Mouse (Mus musculus) hindbrain, embryonic 11.5 days (tissue): ENCODE data around the gene Fahd1. TPM values are rescaled to one million over a fixed set of nuclear protein-coding genes. Genes with fewer than 3 reads are reported as not detected.

Experiments
- ATAC-seq: fragments of 200-750 bp; cut with Nextera tagmentation; 2 replicates; pipeline ENCODE4 v1.8.0; 2017; ENCODE audit warnings: mild to moderate bottlenecking, moderate TSS enrichment, moderate library complexity; ENCODE audit not compliant: low FRiP score
- DNase-seq: peaks from one replicate; pipeline ENCODE4 v3.0.0-alpha.2; 2015; ENCODE audit warnings: low spot score
- H3K27ac ChIP-seq: fragments of 300-500 bp; sonication (generic); 2 replicates; pipeline ENCODE4 v1.5.1; 2014; ENCODE audit warnings: mild to moderate bottlenecking, low read depth, low read length
- H3K27me3 ChIP-seq: fragments of 300-500 bp; sonication (generic); 2 replicates; pipeline ENCODE4 v1.6.1; 2014; ENCODE audit warnings: mild to moderate bottlenecking, low read length, moderate library complexity, mixed read lengths; ENCODE audit not compliant: control insufficient read depth, insufficient read depth
- H3K36me3 ChIP-seq: fragments of 300-500 bp; sonication (generic); 2 replicates; pipeline ENCODE4 v1.6.1; 2014; ENCODE audit warnings: mild to moderate bottlenecking, low read length, moderate library complexity, mixed read lengths; ENCODE audit not compliant: control insufficient read depth, insufficient read depth
- H3K4me1 ChIP-seq: fragments of 300-500 bp; sonication (generic); replicated peaks from 2 replicates; pipeline ENCODE4 v1.6.1; 2014; ENCODE audit warnings: low read length, mixed read lengths; ENCODE audit not compliant: control insufficient read depth, insufficient read depth
- H3K4me2 ChIP-seq: fragments of 300-500 bp; sonication (generic); replicated peaks from 2 replicates; pipeline ENCODE4 v1.6.1; 2014; ENCODE audit warnings: mild to moderate bottlenecking, low read depth, low read length
- H3K4me3 ChIP-seq: fragments of 300-500 bp; sonication (generic); 2 replicates; pipeline ENCODE4 v1.5.1; 2014; ENCODE audit warnings: low read depth, low read length
- H3K9ac ChIP-seq: fragments of 300-500 bp; sonication (generic); 2 replicates; pipeline ENCODE4 v1.6.1; 2014; ENCODE audit warnings: low read depth, low read length
- H3K9me3 ChIP-seq: fragments of 300-500 bp; sonication (generic); 2 replicates; pipeline ENCODE4 v1.6.1; 2016; ENCODE audit warnings: low read length; ENCODE audit not compliant: control insufficient read depth
- WGBS: fragments of 180-500 bp; shearing (Covaris S2); extraction: QIAGEN DNeasy Blood & Tissue Kit; methylation state at CpG from one replicate; pipeline ENCODE4 v1.1.7; 2014; 5-methylcytosine and 5-hydroxymethylcytosine counted together
- polyA plus RNA-seq: library from polyadenylated mRNA; unstranded; fragments of >200 nt; fragmentation: Nextera tagmentation; extraction: Ambion mirVana; gene quantifications from 2 replicates; pipeline ENCODE4 v1.2.1, GENCODE M21; 2014

Fahd1 gene
- polyA plus RNA-seq, 1 experiment from 2014 or later = 23.5 TPM

- ATAC-seq = no peak
- H3K4me2 ChIP-seq = no peak overlapping the region
- 86% methylated on average over 5 of the region's 5 CpGs for WGBS
- no peaks in the 10 kb centered on the region for H3K36me3 ChIP-seq
- no peaks in the 10 kb centered on the region for H3K27me3 ChIP-seq
- H3K9me3 ChIP-seq = no peaks in the 10 kb centered on the region
- no peak for DNase-seq
- no peak overlapping the region for H3K9ac ChIP-seq
- H3K4me3 ChIP-seq = no peak overlapping the region
- no peak overlapping the region for H3K27ac ChIP-seq
- no peaks in the 10 kb centered on the region for H3K4me1 ChIP-seq
Observed at GRCm38 (mm10) chr17:24815256-24815655, 34.9 kb downstream of the Fahd1 start.

- H3K4me1 ChIP-seq = no peaks in the 10 kb centered on the region
- no peak overlapping the region for H3K4me2 ChIP-seq
- 28% methylated on average over 2 of the region's 2 CpGs for WGBS
- no peak overlapping the region for H3K4me3 ChIP-seq
- no peaks in the 10 kb centered on the region for H3K36me3 ChIP-seq
- no peak for DNase-seq
- no peak overlapping the region for H3K27ac ChIP-seq
- no peaks in the 10 kb centered on the region for H3K27me3 ChIP-seq
- H3K9me3 ChIP-seq = no peaks in the 10 kb centered on the region
- ATAC-seq = no peak
- H3K9ac ChIP-seq = no peak overlapping the region
Observed at GRCm38 (mm10) chr17:24812215-24812614, 37.9 kb downstream of the Fahd1 start.

- Histone ChIP-seq H3K27me3 (no peaks in the 10 kb centered on the region; the same call in 1 of the 2 replicates), H3K4me3 (no peak overlapping the region), H3K4me1 (no peaks in the 10 kb centered on the region), H3K4me2 (no peak overlapping the region), H3K9ac (no peak overlapping the region), H3K36me3 (no peaks in the 10 kb centered on the region), H3K27ac (no peak overlapping the region), H3K9me3 (no peaks in the 10 kb centered on the region)
- WGBS = 82% methylated on average over 3 of the region's 3 CpGs
- ATAC-seq (no peak), DNase-seq (no peak)
Observed at GRCm38 (mm10) chr17:24811211-24811610, 39.0 kb downstream of the Fahd1 start.

DNA sequence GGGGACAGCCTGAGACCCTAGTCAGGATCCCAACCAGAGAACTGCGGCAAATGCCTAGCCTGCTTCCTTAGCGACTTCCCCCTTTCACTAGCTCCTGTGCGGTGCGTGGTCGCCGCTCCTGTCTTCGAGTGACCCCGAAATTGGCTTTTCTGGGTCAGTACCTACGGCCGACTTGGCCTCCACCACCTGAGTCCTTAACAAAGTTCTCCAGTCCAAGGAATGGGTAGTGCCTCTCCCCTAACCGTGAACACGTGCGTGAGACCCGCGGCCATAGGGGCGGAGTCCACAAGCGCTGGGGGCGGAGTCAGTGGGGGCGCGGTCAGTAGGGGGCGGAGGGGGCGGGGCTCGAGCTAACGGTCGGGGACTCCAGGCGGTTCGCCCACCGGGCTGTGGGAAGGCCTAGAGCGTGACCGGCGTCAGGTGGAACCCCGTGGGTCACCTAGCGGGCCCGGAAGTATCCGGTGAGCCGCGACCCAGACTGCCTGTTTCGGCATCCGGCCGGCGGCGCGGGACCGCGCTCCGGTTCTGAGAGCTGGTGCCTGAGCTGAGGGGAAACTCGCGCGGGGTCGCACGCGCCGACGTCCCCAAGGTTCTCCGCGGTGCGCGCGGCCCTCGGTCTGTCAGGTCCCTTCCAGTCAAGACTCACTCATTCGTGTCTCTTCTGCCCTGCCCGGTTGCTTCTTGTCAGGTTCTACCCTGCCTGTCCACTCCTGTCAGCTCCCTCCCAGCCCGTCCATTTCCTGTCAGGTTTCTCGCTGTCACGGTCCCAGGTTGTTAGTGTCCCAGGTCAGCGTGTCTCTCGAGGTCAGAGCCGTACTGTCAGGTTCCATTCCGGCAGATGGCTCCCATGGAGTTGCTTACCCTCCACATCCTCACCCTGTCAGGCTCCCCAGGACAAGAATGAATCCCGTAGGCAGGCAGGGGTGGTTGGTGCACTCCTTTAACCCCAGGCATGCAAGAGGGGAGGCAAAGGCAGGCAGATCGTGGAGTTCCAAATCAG lies 45.9 kb downstream of the Fahd1 start, which contains the start of gene Meiob:
TSS of gene Meiob (plus strand) at position 338 of the 1,000 bp plus-strand sequence.
- peak; percentile 84 for DNase-seq

DNA sequence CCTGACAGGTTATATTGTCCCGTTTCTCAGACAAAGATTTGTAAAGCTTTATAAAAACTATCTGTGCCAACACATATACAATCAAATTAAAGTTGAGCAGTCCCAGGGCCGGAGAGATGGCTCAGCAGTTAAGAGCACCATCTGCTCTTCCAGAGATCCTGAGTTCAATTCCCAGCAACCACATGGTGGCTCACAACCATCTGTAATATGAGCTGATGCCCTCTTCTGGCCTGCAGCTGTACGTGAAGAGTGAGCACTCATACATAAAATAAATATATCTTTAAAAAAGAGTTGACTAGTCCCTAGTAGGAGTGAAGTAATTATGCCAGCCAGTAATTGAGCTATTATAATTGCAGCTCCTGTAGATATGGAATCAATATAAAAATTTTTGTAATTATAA lies 49.6 kb downstream of the Fahd1 start:
- H3K4me1 ChIP-seq = no peaks in the 10 kb centered on the region; the same call in 1 of the 2 replicates
- no peak for ATAC-seq
- H3K4me3 ChIP-seq = no peak overlapping the region
- H3K9me3 ChIP-seq = no peaks in the 10 kb centered on the region
- H3K27ac ChIP-seq = no peak overlapping the region
- WGBS = 57% methylated on average over 3 of the region's 3 CpGs
- no peak for DNase-seq
- no peak overlapping the region for H3K9ac ChIP-seq
- peaks cover 14% of the 10 kb centered on the region for H3K27me3 ChIP-seq
- no peaks in the 10 kb centered on the region for H3K36me3 ChIP-seq
- no peak overlapping the region for H3K4me2 ChIP-seq

More for the DNA sequence above, 45.9 kb downstream of the Fahd1 start, which contains the start of gene Meiob:
- peak; percentile 85 for ATAC-seq
- no peaks in the 10 kb centered on the region for H3K4me1 ChIP-seq
- H3K27ac ChIP-seq = no peak within 1 kb of the TSS
- no peaks in the 10 kb centered on the region for H3K36me3 ChIP-seq
- H3K4me3 ChIP-seq = peak within 1 kb of the TSS; percentile 60
- under 1% methylated on average over 69 of the region's 71 CpGs for WGBS
- H3K4me2 ChIP-seq = peak within 1 kb of the TSS; percentile 94
- peaks cover 14% of the 10 kb centered on the region for H3K27me3 ChIP-seq
- peak within 1 kb of the TSS; percentile 44; the same call in 1 of the 2 replicates for H3K9ac ChIP-seq
- no peaks in the 10 kb centered on the region for H3K9me3 ChIP-seq

GRCm38 (mm10) chr17:24799476-24799875 lies 50.7 kb downstream of the Fahd1 start:
- no peak for ATAC-seq
- WGBS = 94% methylated on average over 4 of the region's 4 CpGs
- no peak overlapping the region for H3K4me2 ChIP-seq
- DNase-seq = no peak
- no peaks in the 10 kb centered on the region for H3K9me3 ChIP-seq
- no peak overlapping the region for H3K9ac ChIP-seq
- H3K27ac ChIP-seq = no peak overlapping the region
- H3K4me1 ChIP-seq = no peaks in the 10 kb centered on the region; the same call in 1 of the 2 replicates
- H3K36me3 ChIP-seq = no peaks in the 10 kb centered on the region
- peaks cover 5% of the 10 kb centered on the region for H3K27me3 ChIP-seq
- no peak overlapping the region for H3K4me3 ChIP-seq

Other genes starting within 250 kb of the Fahd1 start
- gene Tsc2, start 217.7 kb downstream of the Fahd1 start, polyA plus RNA-seq = 46.5 and 53.6 TPM in 2 replicates
- 12.0 and 16.2 TPM in 2 replicates for gene Nthl1, start 217.7 kb downstream of the Fahd1 start, polyA plus RNA-seq
- gene Slc9a3r2, start 200.0 kb downstream of the Fahd1 start, polyA plus RNA-seq = 36.0 and 36.3 TPM in 2 replicates
- gene Npw, start 191.9 kb downstream of the Fahd1 start, polyA plus RNA-seq = not detected in 2 replicates
- 24.7 and 24.8 TPM in 2 replicates for gene Zfp598, start 180.7 kb downstream of the Fahd1 start, polyA plus RNA-seq
- gene Syngr3, start 160.4 kb downstream of the Fahd1 start, polyA plus RNA-seq = 11.9 and 12.1 TPM in 2 replicates
- gene Gfer, start 154.2 kb downstream of the Fahd1 start, polyA plus RNA-seq = 44.3 and 47.5 TPM in 2 replicates
- 1.5 and 1.7 TPM in 2 replicates for gene Noxo1, start 154.1 kb downstream of the Fahd1 start, polyA plus RNA-seq
- gene Tbl3, start 142.7 kb downstream of the Fahd1 start, polyA plus RNA-seq = 83.7 and 101 TPM in 2 replicates
- not detected in 2 replicates for gene Rnf151, start 132.3 kb downstream of the Fahd1 start, polyA plus RNA-seq
- 1,264 and 1,299 TPM in 2 replicates for gene Rps2, start 132.2 kb downstream of the Fahd1 start, polyA plus RNA-seq
- 198 and 223 TPM in 2 replicates for gene Ndufb10, start 125.9 kb downstream of the Fahd1 start, polyA plus RNA-seq
- 0.11 TPM in 1 of 2 replicates, not detected in the other for gene Rpl3l, start 122.5 kb downstream of the Fahd1 start, polyA plus RNA-seq
- 21.1 and 22.8 TPM in 2 replicates for gene Msrb1, start 113.7 kb downstream of the Fahd1 start, polyA plus RNA-seq
- 1.5 and 2.3 TPM in 2 replicates for gene Hs3st6, start 97.4 kb downstream of the Fahd1 start, polyA plus RNA-seq
- gene Meiob, start 46.1 kb downstream of the Fahd1 start, polyA plus RNA-seq = not detected in 2 replicates
- gene Hagh, start 10.2 kb downstream of the Fahd1 start, polyA plus RNA-seq = 31.5 and 32.0 TPM in 2 replicates
- 0.12 and 0.40 TPM in 2 replicates for gene Igfals, start 15.6 kb upstream of the Fahd1 start, polyA plus RNA-seq
- 77.6 and 84.2 TPM in 2 replicates for gene Nubp2, start 36.0 kb upstream of the Fahd1 start, polyA plus RNA-seq
- gene Spsb3, start 36.3 kb upstream of the Fahd1 start, polyA plus RNA-seq = 43.4 and 46.5 TPM in 2 replicates
- 22.7 and 24.2 TPM in 2 replicates for gene Eme2, start 44.7 kb upstream of the Fahd1 start, polyA plus RNA-seq
- 70.5 and 73.3 TPM in 2 replicates for gene Mrps34, start 44.8 kb upstream of the Fahd1 start, polyA plus RNA-seq
- 45.9 and 49.7 TPM in 2 replicates for gene Nme3, start 46.1 kb upstream of the Fahd1 start, polyA plus RNA-seq
- 39.1 and 50.9 TPM in 2 replicates for gene Mapk8ip3, start 86.6 kb upstream of the Fahd1 start, polyA plus RNA-seq
- 214 and 237 TPM in 2 replicates for gene Jpt2, start 110.3 kb upstream of the Fahd1 start, polyA plus RNA-seq
- 11.2 and 15.1 TPM in 2 replicates for gene Cramp1l, start 165.4 kb upstream of the Fahd1 start, polyA plus RNA-seq
- gene Ift140, start 165.7 kb upstream of the Fahd1 start, polyA plus RNA-seq = 15.9 and 17.5 TPM in 2 replicates
- gene Tmem204, start 233.2 kb upstream of the Fahd1 start, polyA plus RNA-seq = 9.3 and 10.7 TPM in 2 replicates